Mouse (Mus musculus): Measurements from ENCODE around the gene Fam160b1. TPM values are rescaled to one million over a fixed set of nuclear protein-coding genes. Genes with fewer than 3 reads are reported as not detected.

Fam160b1 gene
- total RNA-seq, 2 experiments from 2014 or later: 12.7 to 23.0 TPM

DNA sequence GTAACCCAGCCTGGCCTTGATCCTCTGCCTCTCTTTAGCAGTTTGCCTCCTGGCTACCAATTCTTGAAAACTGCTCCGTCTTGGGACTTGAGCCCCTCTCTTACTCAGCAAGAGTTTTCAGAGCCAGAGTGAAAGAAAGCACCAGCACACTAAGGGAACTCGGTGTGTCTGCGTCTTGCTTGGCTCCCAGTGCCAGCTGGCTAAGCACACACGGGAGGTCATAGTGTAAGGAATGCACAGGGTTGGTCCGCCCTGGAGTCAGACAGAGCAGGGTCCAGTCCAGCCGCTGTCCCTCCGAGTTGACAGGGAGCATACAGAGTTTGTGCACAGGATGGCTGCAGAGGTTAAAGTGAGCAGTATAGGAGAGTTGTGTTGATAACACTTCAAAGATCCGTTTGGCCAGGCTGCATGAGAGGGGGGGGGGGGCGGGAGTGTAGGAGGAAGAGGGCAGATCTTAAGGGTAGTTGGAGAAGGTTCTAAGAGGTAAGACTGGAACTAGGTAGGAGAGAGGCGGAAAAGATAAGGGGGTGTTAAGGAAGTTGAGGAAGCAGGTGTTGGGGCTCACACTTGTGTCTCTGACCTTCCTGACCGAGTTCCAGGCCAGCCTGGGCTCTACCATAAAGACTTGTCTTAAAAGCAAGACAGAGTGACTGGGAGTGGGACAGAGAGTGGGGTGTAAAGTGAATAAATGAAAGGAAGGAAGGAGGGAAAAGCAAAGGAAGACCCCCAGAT lies 4.6 kb downstream of the Fam160b1 start:
- ATAC-seq (replicated peaks; ENCODE audit: poor library complexity): no peak; the same call in 1 of the 2 replicates

DNA sequence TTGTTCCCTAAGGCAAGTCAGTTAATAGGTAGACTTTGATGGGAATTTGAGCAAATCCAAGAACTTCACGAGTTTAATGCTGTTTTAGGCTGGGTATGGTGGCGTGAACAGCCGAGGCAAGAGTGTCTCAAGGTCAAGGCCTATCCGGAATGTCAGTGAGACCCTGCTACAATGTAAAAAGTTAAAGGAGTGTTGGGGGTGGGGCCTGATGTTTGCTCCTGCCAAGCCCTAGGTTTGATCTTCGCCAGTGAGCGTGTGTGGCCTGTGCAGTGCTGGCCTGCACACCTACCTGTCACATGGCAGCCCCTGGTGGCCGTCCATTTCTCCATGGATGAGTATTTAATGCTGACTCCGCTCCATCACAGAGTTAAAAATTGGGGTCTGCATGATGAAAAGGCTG lies 5.5 kb downstream of the Fam160b1 start:
- ATAC-seq (replicated peaks; ENCODE audit: poor library complexity): no peak

DNA sequence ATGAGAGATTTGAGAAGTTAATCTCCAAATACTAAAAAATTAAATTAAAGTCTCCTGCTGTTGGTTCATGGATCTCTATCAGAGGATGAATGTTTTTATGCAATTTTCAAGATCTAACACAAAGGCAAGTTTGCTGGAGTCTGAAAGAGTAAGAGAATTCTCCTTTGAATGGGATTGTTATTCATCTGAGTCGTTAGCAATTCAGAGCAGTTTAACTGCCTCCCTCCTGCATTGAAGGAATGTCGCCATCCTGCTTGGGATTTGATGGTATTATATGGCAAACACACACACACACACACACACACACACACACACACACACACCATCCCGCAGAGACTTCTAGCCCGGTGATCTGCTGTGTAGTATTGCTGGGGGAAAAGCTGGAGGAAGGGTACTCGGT lies 6.1 kb downstream of the Fam160b1 start:
- 0 out of 2 replicates have a peak, but pooled peaks have one; percentile 15 for ATAC-seq (replicated peaks; ENCODE audit: poor library complexity)

DNA sequence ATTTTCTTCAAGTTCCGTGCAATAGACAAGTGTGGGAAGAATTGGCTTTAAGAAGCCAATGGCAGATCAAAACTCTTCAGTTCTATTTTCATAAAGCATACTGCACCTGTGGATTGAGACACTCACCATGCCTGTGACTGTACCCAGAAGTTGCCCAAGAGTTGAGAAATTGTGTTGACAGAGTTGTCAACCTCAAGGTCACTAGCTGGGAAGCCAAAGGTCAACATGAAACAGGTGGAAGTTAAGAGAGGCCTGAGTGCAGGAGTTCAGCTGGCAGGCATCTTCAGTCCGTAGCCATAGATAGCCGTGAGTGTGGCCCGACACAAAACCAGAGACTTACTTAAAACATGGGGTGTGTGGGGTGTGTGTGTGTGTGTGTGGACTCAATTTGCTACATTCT lies 6.7 kb downstream of the Fam160b1 start:
- peak; percentile 53 for ATAC-seq (replicated peaks; ENCODE audit: poor library complexity)

DNA sequence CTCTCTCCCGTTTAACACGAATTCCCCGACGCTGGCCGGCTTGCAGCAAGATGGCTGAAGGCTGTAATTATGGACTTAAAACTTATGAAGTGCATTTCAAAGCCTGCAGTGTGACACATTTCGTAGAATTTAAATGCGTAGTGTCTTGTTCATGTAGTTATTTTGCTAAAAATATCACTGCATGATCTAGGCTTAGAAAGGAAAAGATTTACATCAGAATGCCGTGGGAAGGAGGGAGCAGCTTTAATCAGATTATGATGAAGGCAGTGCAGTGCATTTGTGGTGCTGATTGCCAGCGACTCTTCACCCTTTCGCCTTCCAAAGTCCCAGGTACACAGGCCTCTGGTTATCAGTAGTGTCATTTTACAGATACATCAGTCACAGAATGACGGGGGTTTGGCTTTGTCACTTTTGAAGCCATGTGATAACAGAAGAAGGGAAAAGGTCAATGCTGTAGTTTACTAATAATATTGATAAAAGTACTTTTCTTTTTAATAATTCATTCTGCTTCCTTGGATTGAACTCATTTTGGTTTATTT lies 7.4 kb downstream of the Fam160b1 start:
- ATAC-seq (replicated peaks; ENCODE audit: poor library complexity): no peak

DNA sequence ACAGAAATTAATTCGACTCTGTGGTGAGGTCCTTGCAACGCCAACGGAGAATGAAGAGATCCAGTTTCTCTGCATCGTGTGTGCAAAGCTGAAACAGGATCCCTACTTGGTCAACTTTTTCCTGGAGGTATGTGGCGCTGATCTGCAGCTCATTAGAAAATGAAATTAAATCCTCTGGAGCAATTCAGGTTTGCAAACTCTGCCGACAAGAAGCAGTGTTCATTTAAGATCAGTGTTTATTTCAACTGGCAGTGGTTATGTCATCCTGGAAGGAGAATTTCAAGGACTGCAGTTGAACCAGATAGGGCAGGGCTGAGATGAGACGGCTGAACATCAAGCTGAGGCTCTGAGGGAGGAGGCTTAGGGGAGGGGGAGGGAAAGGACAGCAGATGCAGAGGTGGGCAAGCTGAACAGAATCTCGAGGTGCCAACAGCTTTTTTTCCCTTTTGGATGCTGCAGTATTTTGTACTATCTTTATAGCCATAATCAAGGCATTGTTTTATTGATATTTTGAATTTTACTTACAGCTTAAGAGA lies 12.9 kb downstream of the Fam160b1 start:
- no peak for ATAC-seq (replicated peaks; ENCODE audit: poor library complexity)

DNA sequence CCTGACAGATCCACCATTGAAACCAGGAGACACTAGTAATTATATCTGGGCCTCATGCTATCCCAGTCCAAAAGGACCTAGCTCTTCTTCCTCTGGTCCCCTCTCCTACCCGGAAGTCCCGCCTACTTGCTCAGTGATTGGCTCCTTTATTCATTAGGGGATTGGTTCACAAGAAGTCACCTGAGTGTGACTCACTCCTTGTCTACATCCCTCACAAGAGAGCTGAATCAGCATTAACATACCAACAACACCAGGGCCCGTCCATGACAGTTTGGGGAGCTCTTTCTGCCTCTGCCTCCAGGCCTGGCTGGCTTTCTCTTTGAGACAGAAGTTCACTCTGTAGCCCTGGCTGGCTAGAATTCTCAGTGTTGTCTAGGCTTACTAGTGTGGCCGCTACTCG lies 14.7 kb downstream of the Fam160b1 start:
- no peak; the same call in 1 of the 2 replicates for ATAC-seq (replicated peaks; ENCODE audit: poor library complexity)

DNA sequence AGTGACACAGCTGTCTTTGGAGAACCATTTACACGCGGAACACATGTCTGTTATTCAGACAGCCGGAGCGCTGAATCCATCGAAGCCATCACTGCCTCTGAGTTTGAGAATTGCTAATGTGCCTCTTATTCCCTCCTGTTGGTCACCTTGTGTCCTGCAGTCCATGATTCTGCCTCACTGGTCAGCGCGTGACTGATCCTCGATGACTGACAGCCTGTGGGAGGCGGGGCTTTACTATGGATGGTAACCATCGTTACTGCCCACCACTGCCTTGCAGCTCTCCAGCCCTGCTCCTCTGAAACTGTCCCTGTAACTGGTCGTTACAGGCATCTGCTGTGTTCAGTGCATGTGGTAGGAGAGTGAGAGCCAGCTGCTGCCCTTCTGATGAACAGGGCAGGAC lies 15.3 kb downstream of the Fam160b1 start:
- no peak for ATAC-seq (replicated peaks; ENCODE audit: poor library complexity)

DNA sequence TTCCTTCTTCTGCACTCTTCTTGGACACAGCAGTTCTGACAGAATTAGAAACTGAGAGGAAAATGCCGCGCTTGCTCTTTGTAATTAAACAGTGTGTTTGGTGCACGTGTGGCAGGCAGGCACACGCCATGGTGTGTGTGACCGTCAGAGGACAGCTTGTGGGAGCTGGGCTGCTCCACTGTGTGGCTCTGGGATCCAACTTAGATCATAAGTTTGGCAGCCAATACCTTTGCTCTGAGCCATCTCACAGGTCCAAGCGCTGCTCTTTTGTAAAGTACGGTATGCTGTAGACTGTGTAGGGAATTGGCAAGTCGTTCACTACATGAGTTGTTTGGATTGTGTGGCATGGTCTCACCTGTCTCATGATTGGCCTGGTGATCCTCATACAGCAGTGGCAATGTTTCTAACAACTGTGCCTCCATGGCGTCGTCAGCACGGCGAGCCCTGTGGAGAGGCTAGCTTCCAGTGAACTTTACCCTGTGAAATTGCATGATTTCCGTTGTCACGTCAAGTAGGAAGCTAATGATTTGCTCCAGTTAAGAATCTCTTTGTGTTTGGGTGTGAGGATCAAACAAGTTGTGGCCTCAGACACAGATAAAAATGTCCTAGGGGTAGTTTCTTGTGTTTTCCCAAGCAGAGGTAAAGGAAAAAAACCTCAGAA lies 16.7 kb downstream of the Fam160b1 start:
- no peak for ATAC-seq (replicated peaks; ENCODE audit: poor library complexity)

DNA sequence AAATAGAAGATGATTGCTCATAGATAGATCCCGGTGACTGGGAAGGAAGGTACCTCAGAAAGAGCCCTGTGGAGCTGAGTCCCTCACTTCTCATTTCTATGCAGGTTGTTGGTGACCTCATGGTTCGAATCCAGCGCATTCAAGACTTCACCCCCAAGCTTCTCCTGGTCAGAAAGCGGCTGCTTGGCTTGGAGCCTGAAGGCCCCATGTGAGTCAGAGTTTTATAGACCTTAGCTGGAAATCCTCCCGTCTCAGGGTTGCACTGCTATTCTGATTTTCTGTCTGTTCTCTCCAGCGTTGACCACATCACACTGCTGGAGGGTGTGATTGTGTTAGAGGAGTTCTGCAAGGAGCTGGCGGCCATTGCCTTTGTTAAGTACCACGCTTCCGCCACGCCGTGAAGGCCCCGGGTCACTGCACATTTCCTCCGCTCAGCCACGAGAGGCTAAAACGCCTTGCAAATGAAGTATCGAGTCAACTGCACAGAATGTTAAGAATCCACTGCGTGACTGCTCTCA lies 25.8 kb downstream of the Fam160b1 start:
- ATAC-seq (replicated peaks; ENCODE audit: poor library complexity): no peak

DNA sequence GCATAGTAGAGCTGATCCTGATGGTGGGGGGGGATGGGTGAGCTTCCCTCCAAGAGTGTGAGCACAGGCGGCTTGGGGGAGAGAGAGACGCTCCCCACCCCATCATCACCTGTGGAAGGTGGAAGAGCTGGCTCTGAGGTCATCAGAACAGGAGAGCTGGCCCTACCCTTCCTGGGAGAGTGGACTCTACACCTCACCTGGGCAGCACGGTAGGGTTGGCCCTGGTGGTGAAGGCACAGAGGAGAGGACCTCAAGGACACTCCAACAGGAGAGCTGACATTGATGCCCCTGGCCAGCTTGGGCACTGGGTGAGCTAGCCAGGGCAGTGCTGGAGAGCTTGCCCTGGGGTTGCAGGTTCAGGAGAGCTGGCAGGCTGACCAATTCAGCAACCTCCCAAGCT lies 31.1 kb downstream of the Fam160b1 start:
- no peak for ATAC-seq (replicated peaks; ENCODE audit: poor library complexity)

DNA sequence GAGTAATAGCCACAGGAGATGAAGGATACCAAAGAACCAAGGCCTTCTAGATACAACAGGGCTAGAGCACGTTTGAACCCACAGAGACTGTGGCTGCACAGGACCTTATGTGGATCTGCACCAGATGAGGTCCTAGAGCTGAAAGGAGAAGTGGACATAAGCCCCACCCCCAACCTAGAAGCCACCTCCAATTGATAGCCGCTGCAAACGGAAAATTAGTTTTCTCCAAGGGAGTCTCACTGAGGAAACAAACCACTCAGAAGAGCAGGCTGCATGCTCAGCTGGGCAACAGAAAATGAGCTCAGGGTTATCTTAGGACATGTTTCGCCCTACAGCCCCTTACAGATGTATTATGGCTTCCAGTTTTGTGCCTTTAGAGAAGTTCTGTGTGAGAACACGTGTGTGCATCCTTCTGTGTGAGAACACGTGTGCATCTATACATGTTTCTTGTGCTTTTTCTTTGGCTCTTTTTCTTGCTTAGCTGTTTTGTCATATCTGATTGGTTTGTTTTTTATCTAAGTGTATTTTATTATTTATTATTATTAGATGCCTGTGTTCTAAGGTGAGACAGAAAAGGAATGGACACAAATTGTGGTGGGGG lies 33.0 kb downstream of the Fam160b1 start:
- peak; percentile 56 for ATAC-seq (replicated peaks; ENCODE audit: poor library complexity)

DNA sequence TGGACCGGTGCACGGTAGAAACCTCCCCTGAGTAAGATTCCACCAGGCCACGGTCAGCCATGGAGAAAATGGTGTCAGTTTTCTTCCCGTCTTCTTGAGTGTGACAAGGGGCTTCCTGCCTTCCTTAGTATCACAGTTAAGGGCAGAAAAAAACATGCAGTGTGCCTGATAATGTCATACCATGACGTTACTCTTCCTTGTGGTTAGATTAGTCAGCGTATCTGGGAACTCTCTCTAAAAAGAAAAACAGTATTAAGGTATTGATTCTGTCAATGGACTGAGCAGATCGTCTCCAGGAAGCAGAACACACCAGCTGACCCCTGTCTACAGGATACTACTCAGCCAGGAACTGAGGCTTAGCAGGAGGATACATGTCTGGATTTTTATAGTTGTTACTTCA lies 36.1 kb downstream of the Fam160b1 start:
- peak; percentile 79 for ATAC-seq (replicated peaks; ENCODE audit: poor library complexity)

DNA sequence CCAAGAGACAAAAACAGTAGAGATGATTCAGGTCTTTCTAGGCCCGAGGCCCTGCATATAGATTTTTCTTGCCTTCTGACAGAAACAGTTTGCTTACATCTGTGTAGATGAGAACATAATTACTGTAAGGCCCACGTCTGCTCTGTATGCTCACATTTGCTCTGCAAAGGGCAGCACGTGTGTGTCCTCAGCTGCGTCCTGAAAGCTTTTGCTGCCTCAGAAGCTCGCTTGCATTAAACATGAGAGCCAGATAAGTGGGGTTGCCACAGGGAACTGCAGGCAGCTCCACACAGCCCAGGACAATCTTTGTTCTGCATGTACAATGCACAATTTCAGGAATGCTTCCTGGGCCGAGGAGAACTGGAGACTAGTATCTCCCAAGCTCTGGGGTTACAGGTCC lies 41.9 kb downstream of the Fam160b1 start:
- no peak for ATAC-seq (replicated peaks; ENCODE audit: poor library complexity)

DNA sequence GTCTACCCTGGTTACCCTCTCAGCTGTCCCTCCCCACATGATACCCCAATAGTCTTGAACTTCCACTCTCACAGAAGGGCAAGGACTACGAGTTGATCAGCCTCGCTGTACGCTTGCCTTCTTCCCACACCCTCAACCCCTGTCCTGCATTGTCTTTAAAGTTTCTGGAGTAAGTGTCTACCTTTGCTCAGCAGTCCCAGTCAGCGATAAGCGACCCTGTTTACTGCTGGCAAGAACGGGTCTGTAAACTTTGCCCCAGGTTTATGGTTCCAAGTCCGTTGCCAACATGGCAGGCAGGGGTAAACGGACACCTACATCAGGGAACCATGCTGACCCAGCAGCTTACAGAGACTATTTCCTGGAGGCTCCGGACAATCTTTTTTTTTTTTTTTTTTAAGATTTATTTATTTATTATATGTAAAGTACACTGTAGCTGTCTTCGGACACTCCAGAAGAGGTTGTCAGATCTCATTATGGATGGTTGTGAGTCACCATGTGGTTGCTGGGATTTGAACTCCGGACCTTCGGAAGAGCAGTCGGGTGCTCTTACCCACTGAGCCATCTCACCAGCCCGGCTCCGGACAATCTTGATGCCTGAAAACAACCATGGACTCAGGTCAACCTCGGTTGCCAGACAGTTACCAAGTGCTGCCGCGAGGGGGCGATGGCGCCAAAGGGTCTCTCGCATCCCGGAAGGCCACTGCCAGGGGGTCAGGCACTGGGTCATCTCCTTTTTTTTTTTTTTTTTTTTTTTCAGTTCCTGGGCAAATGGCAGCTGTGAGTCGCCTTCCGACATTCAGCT lies 43.4 kb downstream of the Fam160b1 start:
- peak; percentile 92 for ATAC-seq (replicated peaks; ENCODE audit: poor library complexity)

DNA sequence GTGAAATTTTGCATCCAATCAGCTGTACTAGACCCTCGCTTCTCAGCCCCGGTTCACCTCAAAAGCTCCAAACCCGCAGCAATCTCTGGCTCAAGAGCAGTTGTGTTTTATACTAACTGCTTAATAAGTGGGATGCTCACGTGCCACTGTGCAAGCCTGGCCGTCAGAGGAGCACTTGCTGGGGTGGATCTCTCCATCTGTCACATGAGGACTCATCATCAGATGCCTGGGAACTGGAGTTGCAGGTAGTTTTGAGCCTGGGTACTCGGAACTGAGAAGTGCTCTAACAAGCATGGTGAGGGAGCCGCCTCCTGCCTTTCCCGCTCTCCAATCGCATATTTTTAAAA lies 44.0 kb downstream of the Fam160b1 start:
- no peak for ATAC-seq (replicated peaks; ENCODE audit: poor library complexity)

DNA sequence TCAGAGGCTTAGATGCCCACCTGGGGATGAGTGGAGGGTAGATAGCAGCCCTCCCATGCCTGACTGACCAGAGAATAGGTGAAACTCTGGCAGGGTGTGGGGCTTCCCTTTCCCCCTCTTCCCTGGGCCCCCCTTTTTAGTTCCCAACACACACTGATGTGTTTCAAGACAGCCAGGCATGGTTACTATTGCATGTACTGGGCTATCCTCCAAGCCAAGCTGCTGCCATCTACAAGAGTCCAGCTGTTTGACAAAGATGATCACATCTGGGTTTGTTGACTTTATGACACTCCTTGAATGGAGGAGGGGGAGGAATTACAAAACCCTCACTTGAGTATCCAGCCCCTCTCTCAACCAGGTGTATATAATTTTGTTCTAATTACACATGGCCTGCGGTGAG lies 47.5 kb downstream of the Fam160b1 start:
- no peak for ATAC-seq (replicated peaks; ENCODE audit: poor library complexity)

DNA sequence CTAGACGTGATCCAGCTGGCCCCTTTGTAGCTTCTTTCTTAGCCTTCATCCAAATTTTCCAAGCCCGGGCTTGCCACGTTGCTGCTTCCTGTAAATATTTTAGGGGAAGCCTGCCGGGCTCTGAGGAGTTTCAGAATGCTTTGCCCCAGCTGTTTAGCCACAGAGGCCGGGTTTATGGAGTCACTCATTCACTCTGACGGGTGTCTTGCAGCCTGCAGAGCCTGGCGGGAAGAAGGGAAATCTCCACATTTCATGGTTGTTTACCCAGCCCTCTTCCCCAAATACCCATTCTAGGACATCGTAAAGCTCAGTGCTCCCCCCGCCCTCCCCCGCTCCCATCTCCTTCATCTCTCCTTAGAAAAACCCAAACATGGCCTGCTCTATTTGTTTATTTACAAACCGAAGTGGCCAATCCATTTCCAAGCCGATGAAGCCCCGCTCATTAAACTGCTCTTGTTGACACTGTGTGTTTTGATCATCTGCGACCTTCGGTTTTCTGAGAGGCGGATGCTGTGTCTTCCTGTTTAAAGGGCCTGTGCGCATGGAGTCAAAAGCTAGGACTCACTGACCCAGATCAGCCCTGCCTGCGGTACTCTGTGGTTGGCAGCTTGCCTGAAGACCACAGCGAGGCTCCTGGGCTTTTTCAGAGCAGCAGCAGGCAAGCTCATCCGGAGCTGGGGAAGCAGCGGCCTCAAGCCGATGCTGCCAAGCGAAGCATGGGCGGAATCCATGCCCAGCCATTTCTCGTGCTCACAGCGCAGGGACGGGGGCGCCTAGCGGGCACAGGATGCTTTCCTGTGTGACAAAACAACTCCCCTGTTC lies 51.1 kb downstream of the Fam160b1 start:
- peak; percentile 64 for ATAC-seq (replicated peaks; ENCODE audit: poor library complexity)

DNA sequence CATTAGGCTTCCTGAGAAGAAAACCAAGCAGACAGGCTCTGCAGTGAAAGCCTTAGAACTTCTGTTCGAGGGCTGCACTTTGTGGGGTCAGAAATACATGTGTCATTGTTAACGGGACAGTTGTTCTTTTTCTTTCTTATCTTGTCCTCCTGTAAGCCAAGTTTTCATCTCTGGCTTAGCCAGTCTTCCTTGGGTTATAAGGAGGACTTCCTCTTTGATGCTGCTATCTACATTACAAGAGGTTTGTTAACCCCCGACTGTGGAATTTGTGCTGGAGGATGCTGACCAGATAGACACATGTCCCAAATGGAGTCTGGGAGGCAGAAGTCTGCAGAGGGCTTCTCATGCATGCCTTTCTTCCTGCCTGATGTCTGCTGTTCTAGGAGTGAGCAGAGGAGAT lies 52.7 kb downstream of the Fam160b1 start:
- ATAC-seq (replicated peaks; ENCODE audit: poor library complexity): peak; percentile 30; the same call in 1 of the 2 replicates

DNA sequence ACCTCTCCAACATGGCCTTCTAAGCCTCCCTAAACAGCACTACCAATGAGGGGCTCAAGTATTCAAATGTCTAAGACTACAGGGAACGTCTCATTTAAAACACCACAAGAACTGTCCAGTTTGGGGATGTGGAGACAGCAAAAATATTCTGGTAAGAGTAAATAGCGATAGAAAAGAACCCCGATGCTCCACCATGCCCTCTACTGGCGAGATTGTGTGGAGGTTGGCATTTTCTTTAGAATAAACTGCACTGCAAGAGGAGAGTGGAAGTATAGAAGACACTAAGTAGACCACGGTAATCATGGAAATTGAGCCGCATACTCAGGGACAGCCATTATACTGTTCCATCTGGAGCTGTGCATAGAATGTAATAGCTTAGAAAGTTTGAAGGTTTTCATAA lies 53.4 kb downstream of the Fam160b1 start:
- 0 out of 2 replicates have a peak, but pooled peaks have one; percentile 36 for ATAC-seq (replicated peaks; ENCODE audit: poor library complexity)

Data from megakaryocyte progenitor cell, adult 5-6 weeks (primary cell).